Mouse (Mus musculus): ENCODE measurements at regions not wholly inside any gene's neighbourhood (a gene's known extent, or its start where the extent isn't known, plus 50 kb on each side); places are given as distances from the start of the nearest gene placed in this dataset.

GRCm38 (mm10) chr15:67750582-67750981, 1249.9 kb upstream of the Lrrc6 start:
- no peak for DNase-seq (ENCODE audit: low read depth, low spot score)

GRCm38 (mm10) chr15:67743332-67743731, 1242.6 kb upstream of the Lrrc6 start:
- DNase-seq (ENCODE audit: low read depth, low spot score), result no peak

GRCm38 (mm10) chr15:67732988-67733387, 1232.3 kb upstream of the Lrrc6 start:
- DNase-seq (ENCODE audit: low read depth, low spot score), result no peak

- peak; percentile 8 for DNase-seq (ENCODE audit: low read depth, low spot score)
Observed at GRCm38 (mm10) chr15:67729492-67729891, 1228.8 kb upstream of the Lrrc6 start.

- no peak for DNase-seq (ENCODE audit: low read depth, low spot score)
Observed at GRCm38 (mm10) chr15:67725239-67725638, 1224.5 kb upstream of the Lrrc6 start.

- no peak for DNase-seq (ENCODE audit: low read depth, low spot score)
Observed at GRCm38 (mm10) chr15:67714203-67714602, 1213.5 kb upstream of the Lrrc6 start.

- DNase-seq (ENCODE audit: low read depth, low spot score), result no peak
Observed at GRCm38 (mm10) chr15:67686140-67686539, 1185.4 kb upstream of the Lrrc6 start.

- DNase-seq (ENCODE audit: low read depth, low spot score), result no peak
Observed at GRCm38 (mm10) chr15:67673276-67673675, 1172.6 kb upstream of the Lrrc6 start.

- DNase-seq (ENCODE audit: low read depth, low spot score), result no peak
Observed at GRCm38 (mm10) chr15:67636155-67636554, 1135.4 kb upstream of the Lrrc6 start.

GRCm38 (mm10) chr15:67626704-67627287, 1126.1 kb upstream of the Lrrc6 start:
- DNase-seq (ENCODE audit: low read depth, low spot score), result no peak

GRCm38 (mm10) chr15:67611896-67612295, 1111.2 kb upstream of the Lrrc6 start:
- no peak for DNase-seq (ENCODE audit: low read depth, low spot score)

- DNase-seq (ENCODE audit: low read depth, low spot score), result peak; percentile 1
Observed at GRCm38 (mm10) chr15:67598426-67598825, 1097.7 kb upstream of the Lrrc6 start.

- DNase-seq (ENCODE audit: low read depth, low spot score), result no peak
Observed at GRCm38 (mm10) chr15:67576581-67576980, 1075.9 kb upstream of the Lrrc6 start.

GRCm38 (mm10) chr15:67571614-67572013, 1070.9 kb upstream of the Lrrc6 start:
- DNase-seq (ENCODE audit: low read depth, low spot score), result no peak

GRCm38 (mm10) chr15:67557304-67557703, 1056.6 kb upstream of the Lrrc6 start:
- DNase-seq (ENCODE audit: low read depth, low spot score), result no peak

GRCm38 (mm10) chr15:67551911-67552310, 1051.2 kb upstream of the Lrrc6 start:
- no peak for DNase-seq (ENCODE audit: low read depth, low spot score)

- DNase-seq (ENCODE audit: low read depth, low spot score), result no peak
Observed at GRCm38 (mm10) chr15:67546896-67547400, 1046.2 kb upstream of the Lrrc6 start.

- DNase-seq (ENCODE audit: low read depth, low spot score), result no peak
Observed at GRCm38 (mm10) chr15:67545745-67546144, 1045.0 kb upstream of the Lrrc6 start.

GRCm38 (mm10) chr15:67513722-67514121, 1013.0 kb upstream of the Lrrc6 start:
- DNase-seq (ENCODE audit: low read depth, low spot score), result no peak

- no peak for DNase-seq (ENCODE audit: low read depth, low spot score)
Observed at GRCm38 (mm10) chr15:67495001-67495658, 994.4 kb upstream of the Lrrc6 start.

- DNase-seq (ENCODE audit: low read depth, low spot score), result no peak
Observed at GRCm38 (mm10) chr15:67481733-67482132, 981.0 kb upstream of the Lrrc6 start.

- DNase-seq (ENCODE audit: low read depth, low spot score), result no peak
Observed at GRCm38 (mm10) chr15:67474325-67474724, 973.6 kb upstream of the Lrrc6 start.

- DNase-seq (ENCODE audit: low read depth, low spot score), result no peak
Observed at GRCm38 (mm10) chr15:67472979-67473378, 972.3 kb upstream of the Lrrc6 start.
